Mouse (Mus musculus) B cell, adult 2 months (primary cell): Measurements from ENCODE around the gene Ncoa3.

Source experiments
- DNase-seq, 2 experiments: peaks; one replicate each; pipeline ENCODE4 v3.0.0; 2022

Ncoa3 gene

DNA sequence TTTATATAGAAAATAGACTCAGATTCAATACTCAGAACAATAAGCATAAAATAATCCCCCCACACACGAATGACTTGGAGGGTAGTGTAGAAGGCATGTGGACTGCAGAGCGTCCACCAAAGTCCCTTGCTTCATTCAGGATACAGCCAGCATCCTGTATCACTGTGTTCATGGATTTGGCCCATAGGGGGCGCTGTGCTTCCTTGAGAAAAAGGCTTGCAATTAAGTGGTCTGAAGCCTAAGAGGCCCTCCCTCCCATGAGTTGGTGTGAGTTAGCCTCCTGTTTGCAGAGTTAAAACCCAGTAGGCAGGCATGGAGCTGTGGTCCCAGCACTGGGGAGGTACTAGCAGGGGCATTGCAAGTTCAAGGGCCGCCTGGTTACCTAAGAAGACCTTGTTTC is 115.9 kb downstream of the Ncoa3 start:
- peak; percentile 80 to 83 for DNase-seq

DNA sequence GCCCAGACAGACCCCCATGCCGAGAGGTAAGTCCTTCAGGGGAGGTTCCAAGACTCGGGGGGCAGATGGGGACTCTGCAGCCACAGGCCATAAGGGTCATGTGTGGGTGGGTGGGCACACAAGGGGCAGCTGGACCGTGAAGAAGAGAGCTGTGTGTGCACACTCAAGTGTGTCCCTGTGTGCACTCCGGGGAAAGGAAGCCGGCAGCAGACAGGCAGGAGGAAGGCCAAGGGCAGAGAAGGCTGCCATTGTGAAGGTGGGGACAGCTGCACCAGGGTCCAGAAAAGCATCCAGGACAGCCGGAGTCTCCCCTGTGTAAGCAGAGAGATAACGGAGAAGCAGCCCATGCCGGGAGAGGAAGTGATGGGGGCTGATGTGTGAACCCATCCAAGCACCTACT is 118.3 kb downstream of the Ncoa3 start:
- no peak for DNase-seq

DNA sequence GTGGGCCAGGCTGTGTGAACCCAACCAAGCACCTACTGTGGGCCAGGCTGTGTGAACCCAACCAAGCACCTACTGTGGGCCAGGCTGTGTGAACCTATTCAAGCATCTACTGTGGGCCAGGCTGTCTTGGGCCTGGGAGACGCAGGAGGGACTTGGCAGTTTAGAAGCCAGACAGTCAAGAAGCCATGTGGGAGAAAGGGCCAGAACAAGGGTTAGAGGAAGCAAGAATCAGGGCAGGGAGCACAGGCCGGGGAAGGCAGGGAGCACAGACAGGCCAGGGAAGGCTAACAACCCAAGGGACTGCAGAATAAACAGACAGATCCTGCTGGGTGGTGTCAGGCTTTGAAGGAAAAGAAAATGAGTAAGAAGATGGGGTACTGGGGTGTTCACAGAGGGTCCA is 118.8 kb downstream of the Ncoa3 start:
- DNase-seq = no peak

DNA sequence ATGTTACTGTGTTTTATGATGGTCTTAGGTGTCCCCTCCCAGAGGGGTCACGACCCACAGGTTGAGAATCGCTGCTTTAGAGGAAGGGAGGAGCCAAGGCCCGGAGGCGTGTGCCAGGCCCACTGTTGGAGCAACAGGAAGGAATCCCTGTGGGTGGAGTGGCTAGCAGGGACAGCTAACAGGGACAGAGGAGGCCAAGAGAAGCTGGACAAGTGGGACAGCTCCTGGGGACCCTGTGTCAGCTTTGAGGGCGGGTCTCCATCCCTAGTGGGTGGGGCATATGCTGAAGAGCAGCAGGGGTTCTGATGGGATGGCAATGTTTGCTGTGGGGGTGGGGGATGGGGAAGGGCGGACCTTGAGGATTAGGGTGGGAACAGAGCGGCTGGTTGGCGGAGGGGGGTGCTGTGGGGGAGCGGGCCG is 119.4 kb downstream of the Ncoa3 start:
- no peak for DNase-seq

DNA sequence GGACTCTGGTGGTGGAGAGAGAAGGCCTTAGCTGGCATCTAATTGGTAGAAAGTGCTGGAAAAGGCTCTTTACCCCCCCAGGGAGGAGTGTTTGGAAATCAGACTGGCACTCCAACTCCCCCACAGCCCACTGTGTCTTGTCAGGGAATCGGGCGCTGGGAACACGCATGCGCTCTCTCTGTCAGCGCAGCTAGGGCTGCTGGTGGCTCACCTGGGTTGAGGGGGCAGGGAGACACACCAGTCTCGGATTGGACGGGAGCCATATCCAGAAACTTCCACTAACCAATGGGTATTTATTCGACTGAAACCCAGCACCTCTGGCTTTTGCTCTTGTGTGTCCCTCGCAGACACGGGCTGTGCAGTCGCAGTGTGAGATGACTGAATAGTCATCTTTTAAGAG is 120.5 kb downstream of the Ncoa3 start:
- DNase-seq = no peak

DNA sequence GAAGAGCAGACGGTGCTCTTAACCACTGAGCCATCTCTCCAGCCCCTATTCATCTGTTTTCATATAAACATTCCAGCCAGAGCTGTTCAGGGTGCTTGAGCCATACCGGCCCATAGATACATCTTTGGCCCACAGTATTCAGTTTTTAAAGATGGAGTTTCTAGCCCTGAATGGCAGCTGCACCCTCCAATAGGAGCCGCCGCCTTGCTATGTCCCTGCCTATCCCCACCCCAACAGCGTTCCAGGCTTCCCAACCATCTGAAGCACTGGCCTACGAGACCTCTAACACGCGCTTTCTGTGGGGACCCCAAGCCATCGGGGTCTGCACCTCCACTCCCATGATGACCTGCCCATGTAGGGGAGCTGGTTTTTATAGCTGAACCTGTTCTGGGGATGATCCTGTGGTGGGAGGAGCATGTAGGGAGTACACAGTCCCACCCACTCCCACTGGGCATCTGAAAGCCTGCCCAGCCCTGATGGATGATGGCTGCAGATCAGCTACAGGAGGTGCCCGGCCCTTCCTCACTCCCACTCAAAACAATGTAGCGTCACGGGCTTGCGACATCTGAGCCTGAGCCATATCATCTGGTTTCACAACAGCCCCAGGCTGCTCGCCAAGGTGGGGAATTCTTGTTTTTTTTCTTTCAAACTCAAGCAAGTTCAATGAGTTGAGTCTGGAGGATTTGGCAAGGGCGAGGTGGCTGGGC is 123.3 kb downstream of the Ncoa3 start:
- no peak for DNase-seq

GRCm38 (mm10) chr2:166116278-166116608 is 123.8 kb downstream of the Ncoa3 start:
- no peak for DNase-seq

- no peak for DNase-seq
Observed at GRCm38 (mm10) chr2:166116704-166117103, 124.3 kb downstream of the Ncoa3 start.

DNA sequence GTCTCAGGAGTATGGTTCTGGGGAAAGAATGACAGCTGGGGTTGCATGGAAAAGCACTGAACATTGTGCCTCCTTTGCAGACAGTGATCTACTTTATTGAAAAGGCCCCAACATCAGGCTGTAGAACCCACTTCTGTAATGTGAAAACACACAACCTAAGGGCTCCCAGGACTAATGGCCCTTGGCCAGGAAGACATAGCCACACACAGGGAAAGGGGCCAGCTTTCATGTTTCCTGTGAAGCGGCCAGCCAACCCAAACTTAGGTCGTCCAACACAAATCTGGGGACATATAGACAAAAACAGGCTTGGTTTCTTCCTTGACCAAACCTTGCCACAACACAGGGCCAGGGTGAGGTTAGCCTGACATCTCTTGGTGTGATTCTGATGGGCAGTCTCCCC is 127.6 kb downstream of the Ncoa3 start:
- no peak for DNase-seq

DNA sequence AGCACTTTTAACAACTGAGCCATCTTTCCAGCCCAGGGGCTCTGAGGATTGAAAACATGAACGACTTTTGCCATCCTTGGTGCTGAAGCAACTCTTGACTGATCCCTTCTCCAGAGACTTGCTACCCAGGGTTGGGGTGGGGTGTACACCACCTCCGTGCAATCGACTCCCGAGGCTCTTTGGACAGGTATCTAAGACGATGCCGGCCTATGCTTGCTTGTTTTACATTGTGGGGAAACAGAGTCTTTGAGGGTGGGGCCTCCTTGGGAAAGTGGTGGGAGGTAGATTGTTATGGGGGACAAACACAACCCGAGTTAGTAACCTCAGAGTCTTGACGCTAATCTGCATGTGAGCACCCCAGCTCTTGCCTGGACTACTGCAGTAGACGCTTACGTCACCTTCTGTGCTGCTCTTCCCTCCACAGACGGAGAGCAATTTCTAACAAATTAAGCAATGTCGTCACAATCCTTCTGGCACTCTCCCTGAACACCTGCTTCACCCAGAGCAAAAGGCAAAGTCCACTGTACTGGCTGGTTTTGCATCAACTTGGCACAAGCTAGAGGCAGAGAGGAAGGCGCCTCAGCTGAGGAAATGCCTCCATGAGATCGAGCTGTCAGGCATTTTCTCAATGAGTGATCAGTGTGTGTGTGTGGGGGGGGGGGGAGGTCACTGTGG is 129.4 kb downstream of the Ncoa3 start:
- no peak for DNase-seq

GRCm38 (mm10) chr2:166122781-166123180 is 130.3 kb downstream of the Ncoa3 start:
- no peak for DNase-seq
